Mouse (Mus musculus) neural tube, embryonic 14.5 days (tissue): ENCODE results near the gene Tecr. TPM values are rescaled to one million over a fixed set of nuclear protein-coding genes. Genes with fewer than 3 reads are reported as not detected.
A peak's percentile ranks its signal among the peaks of the same experiment; 100 is the strongest.

Source experiments
- ATAC-seq: fragments of 200-750 bp; cut with Nextera tagmentation; 2 replicates; pipeline ENCODE4 v1.8.0; 2017; ENCODE audit warnings: low read depth, mild to moderate bottlenecking, moderate TSS enrichment, moderate library complexity
- H3K27ac ChIP-seq: fragments of 300-500 bp; sonication (generic); 2 replicates; pipeline ENCODE4 v1.5.1; 2014; ENCODE audit warnings: low read depth, mild to moderate bottlenecking, control low read depth, low read length, moderate library complexity, mixed read lengths
- H3K27me3 ChIP-seq: fragments of 300-500 bp; sonication (generic); 2 replicates; pipeline ENCODE4 v1.6.1; 2014; ENCODE audit warnings: low read length; ENCODE audit not compliant: control insufficient read depth, insufficient read depth
- H3K36me3 ChIP-seq: fragments of 300-500 bp; sonication (generic); 2 replicates; pipeline ENCODE4 v1.6.1; 2014; ENCODE audit warnings: low read length, mixed read lengths; ENCODE audit not compliant: control insufficient read depth, insufficient read depth
- H3K4me1 ChIP-seq: fragments of 300-500 bp; sonication (generic); 2 replicates; pipeline ENCODE4 v1.6.1; 2014; ENCODE audit warnings: low read length; ENCODE audit not compliant: control insufficient read depth, insufficient read depth
- H3K4me2 ChIP-seq: fragments of 300-500 bp; sonication (generic); 2 replicates; pipeline ENCODE4 v1.6.1; 2014; ENCODE audit warnings: mild to moderate bottlenecking, low read depth, low read length, control low read depth
- H3K4me3 ChIP-seq: fragments of 300-500 bp; sonication (generic); 2 replicates; pipeline ENCODE4 v1.5.1; 2014; ENCODE audit warnings: low read depth, low read length, control low read depth, mixed read lengths
- H3K9ac ChIP-seq: fragments of 300-500 bp; sonication (generic); replicated peaks from 2 replicates; pipeline ENCODE4 v1.6.1; 2014; ENCODE audit warnings: low read depth, mild to moderate bottlenecking, control low read depth, low read length, mixed read lengths
- H3K9me3 ChIP-seq: fragments of 300-500 bp; sonication (generic); 2 replicates; pipeline ENCODE4 v1.6.1; 2016; ENCODE audit warnings: low read length; ENCODE audit not compliant: control insufficient read depth
- WGBS: fragments of 180-500 bp; shearing (Covaris S2); extraction: QIAGEN DNeasy Blood & Tissue Kit; methylation state at CpG from one replicate; pipeline ENCODE4 v1.1.7; 2014; 5-methylcytosine and 5-hydroxymethylcytosine counted together
- polyA plus RNA-seq: library from polyadenylated mRNA; unstranded; fragments of >200 nt; fragmentation: Nextera tagmentation; extraction: Ambion mirVana; gene quantifications from 2 replicates; pipeline ENCODE4 v1.2.1, GENCODE M21; 2014

The Tecr gene
- polyA plus RNA-seq, 1 experiment from 2014 or later: 1,754 TPM

DNA sequence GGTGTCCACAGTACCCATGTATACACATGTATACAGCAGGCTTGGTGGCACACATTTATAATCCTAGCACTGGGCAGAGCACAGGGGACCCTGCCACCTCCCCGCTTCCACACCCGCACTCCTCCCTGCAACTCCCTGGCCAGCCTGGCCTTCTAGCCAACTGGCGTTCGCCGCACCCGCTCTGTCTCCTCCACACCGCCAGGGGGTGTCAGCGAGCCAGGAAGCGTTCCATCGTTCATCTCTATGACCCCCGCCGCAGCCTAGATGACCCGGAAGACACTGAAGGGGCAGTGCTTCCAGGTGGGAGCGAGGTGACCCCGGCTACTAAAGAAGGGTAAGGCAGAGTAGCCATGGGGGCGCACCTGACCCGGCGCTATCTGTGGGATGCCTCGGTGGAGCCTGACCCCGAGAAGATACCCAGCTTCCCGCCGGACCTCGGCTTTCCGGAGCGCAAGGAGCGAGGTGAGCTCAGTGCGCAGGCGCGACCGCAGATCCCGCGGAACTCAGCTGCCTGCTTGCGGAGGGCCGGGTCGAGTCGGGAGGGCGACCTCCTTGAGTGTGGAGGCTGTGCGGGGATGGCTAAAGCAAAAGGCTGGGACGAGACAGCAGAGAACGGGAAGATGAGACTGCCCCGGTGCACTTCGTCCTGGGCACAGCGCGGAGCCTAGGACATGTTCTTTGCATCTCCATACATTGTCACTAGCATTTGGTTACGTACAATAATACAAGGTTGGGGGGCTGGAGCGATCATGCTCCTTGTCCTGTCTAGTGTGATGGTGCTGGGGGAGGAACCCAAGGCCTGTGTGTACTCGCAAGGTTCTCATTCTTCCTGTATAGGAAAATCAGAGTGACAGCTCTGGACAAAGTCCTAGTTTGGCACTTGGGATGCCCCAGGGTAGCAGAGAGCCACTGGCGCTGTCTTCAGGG, 41.0 kb downstream of the Tecr start, which contains the start of gene Ndufb7:
TSS of gene Ndufb7 (plus strand) at position 203 of the 927 bp plus-strand sequence.
- Histone ChIP-seq H3K4me3 (peak within 1 kb of the TSS; percentile 61), H3K4me1 (peaks cover 13% of the 10 kb centered on the region; the same call in 1 of the 2 replicates), H3K9ac (peak within 1 kb of the TSS; percentile 75), H3K9me3 (no peaks in the 10 kb centered on the region), H3K27me3 (no peaks in the 10 kb centered on the region), H3K4me2 (peak within 1 kb of the TSS; percentile 92), H3K27ac (peak within 1 kb of the TSS; percentile 46; the same call in 1 of the 2 replicates), H3K36me3 (peaks cover 5% of the 10 kb centered on the region; the same call in 1 of the 2 replicates)
- under 1% methylated on average over 48 of the region's 48 CpGs for WGBS
- ATAC-seq: peak; percentile 87

DNA sequence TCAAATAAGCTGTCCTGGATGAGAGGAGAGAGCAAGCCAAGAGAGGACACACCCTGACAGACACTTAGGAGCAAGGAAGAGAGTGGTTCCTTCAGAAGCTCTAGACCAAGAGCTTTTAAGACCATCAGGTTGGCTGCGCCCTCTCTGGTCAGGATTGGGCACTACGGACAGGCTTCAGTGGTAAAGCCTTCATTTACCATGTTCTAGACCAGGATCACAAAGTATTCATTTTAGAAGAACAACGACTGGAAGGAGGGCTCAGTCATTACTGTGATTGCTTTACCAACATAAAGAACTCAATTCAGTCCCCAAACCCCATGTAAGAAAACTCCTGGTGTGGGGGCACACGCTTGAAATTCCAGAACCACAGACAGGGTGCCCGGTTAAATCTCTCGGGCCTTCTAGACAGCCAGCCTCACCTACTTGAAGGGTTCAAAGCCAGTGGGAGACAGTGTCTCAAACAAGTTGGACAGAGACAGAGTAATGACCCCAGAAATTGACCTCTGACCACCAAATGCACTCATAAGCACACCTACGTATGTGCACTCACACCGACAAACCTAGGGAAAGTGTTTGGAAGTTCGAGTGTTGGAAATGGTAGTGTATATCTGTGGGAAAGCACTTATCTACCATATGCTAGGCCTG, 41.9 kb downstream of the Tecr start:
- Histone ChIP-seq H3K9ac (no peak overlapping the region), H3K27ac (no peak overlapping the region), H3K4me1 (peaks cover 13% of the 10 kb centered on the region; the same call in 1 of the 2 replicates), H3K36me3 (0 out of 2 replicates have a peak, but pooled peaks cover 4% of the 10 kb centered on the region), H3K4me3 (peak overlapping the region; percentile 61; the same call in 1 of the 2 replicates), H3K4me2 (no peak overlapping the region; the same call in 1 of the 2 replicates), H3K27me3 (no peaks in the 10 kb centered on the region), H3K9me3 (no peaks in the 10 kb centered on the region)
- ATAC-seq: peak; percentile 26
- WGBS: 75% methylated on average over 9 of the region's 9 CpGs

DNA sequence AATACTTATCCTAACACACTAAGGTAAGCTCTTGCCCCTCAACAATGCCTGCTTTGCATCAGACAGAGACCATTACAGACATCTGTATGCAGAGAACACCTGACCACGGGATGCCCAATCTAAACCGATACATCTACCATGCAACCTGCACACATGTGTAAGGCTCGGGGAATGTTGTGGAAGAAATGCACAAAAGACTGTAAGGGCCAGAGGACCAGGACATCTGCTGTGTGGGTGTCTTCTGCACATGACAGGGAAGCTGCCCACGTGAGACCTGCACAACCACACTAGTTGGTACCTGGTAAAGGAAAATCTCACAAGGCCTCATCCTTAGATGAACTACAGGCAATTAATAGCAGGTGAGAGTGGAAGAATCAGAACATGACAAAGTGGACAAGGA, 44.5 kb downstream of the Tecr start:
- Histone ChIP-seq H3K36me3 (no peaks in the 10 kb centered on the region), H3K27me3 (no peaks in the 10 kb centered on the region), H3K4me1 (peaks cover 12% of the 10 kb centered on the region; the same call in 1 of the 2 replicates), H3K4me2 (no peak overlapping the region), H3K4me3 (no peak overlapping the region), H3K27ac (no peak overlapping the region), H3K9me3 (no peaks in the 10 kb centered on the region), H3K9ac (no peak overlapping the region)
- WGBS: 75% methylated on average over 4 of the region's 4 CpGs
- no peak for ATAC-seq

DNA sequence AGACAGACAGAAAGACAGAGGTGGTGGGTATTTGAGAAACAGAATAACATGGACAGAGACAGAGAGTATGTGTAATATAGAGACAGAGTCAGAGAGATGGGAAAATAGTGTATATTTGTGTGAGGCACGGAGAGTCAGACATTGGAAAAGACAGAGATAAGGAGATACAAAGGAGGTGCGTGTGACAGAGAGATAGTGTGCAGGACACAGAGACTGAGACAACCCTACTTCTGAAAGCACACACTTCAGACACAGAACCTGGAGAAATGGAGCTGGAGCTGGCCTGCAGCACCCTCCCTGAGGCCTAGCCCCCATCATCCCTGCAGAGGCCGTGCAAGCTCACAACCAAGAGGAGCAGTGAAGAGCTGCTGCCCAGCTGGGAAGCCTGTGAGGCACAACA, 45.1 kb downstream of the Tecr start:
- Histone ChIP-seq H3K9me3 (no peaks in the 10 kb centered on the region), H3K4me3 (no peak overlapping the region), H3K4me2 (no peak overlapping the region), H3K27me3 (no peaks in the 10 kb centered on the region), H3K36me3 (no peaks in the 10 kb centered on the region), H3K27ac (no peak overlapping the region), H3K9ac (no peak overlapping the region), H3K4me1 (peaks cover 6% of the 10 kb centered on the region; the same call in 1 of the 2 replicates)
- no peak for ATAC-seq
- WGBS: 85% methylated on average over 3 of the region's 3 CpGs

GRCm38 (mm10) chr8:83535736-83536135, 72.0 kb downstream of the Tecr start, which contains the start of gene Olfr370:
TSS of gene Olfr370 (plus strand) at chr8:83535780.
- 72% methylated on average over 3 of the region's 3 CpGs for WGBS

GRCm38 (mm10) chr8:83534802-83535201, 73.0 kb downstream of the Tecr start:
- Histone ChIP-seq H3K27me3 (no peaks in the 10 kb centered on the region), H3K4me1 (no peaks in the 10 kb centered on the region), H3K9me3 (no peaks in the 10 kb centered on the region), H3K27ac (no peak overlapping the region), H3K4me2 (no peak overlapping the region), H3K36me3 (no peaks in the 10 kb centered on the region), H3K4me3 (no peak overlapping the region), H3K9ac (no peak overlapping the region)
- WGBS: 91% methylated on average over 2 of the region's 2 CpGs
- no peak for ATAC-seq

More at GRCm38 (mm10) chr8:83535736-83536135, 72.0 kb downstream of the Tecr start, which contains the start of gene Olfr370:
- Histone ChIP-seq H3K27ac (no peak within 1 kb of the TSS), H3K9me3 (no peaks in the 10 kb centered on the region), H3K4me1 (no peaks in the 10 kb centered on the region), H3K27me3 (no peaks in the 10 kb centered on the region), H3K4me3 (no peak within 1 kb of the TSS), H3K36me3 (no peaks in the 10 kb centered on the region), H3K9ac (no peak within 1 kb of the TSS), H3K4me2 (no peak within 1 kb of the TSS)
- no peak for ATAC-seq

Other genes with a start within 250 kb of the Tecr start
- gene Clgn, start 218.1 kb downstream of the Tecr start, polyA plus RNA-seq: 15.6 and 17.9 TPM in 2 replicates
- 269 and 301 TPM in 2 replicates for gene Scoc, start 149.6 kb downstream of the Tecr start, polyA plus RNA-seq
- not detected in 2 replicates for gene Olfr370, start 72.2 kb downstream of the Tecr start, polyA plus RNA-seq
- 348 and 353 TPM in 2 replicates for gene Ndufb7, start 41.3 kb downstream of the Tecr start, polyA plus RNA-seq
- 54.3 and 55.2 TPM in 2 replicates for gene Dnajb1, start 222 bp upstream of the Tecr start, polyA plus RNA-seq
- gene Gipc1, start 44.7 kb upstream of the Tecr start, polyA plus RNA-seq: 90.2 and 104 TPM in 2 replicates
- 0.71 and 1.4 TPM in 2 replicates for gene Ptger1, start 58.7 kb upstream of the Tecr start, polyA plus RNA-seq
- gene Pkn1, start 91.2 kb upstream of the Tecr start, polyA plus RNA-seq: 25.1 and 27.7 TPM in 2 replicates
- 82.6 and 83.3 TPM in 2 replicates for gene Ddx39, start 107.2 kb upstream of the Tecr start, polyA plus RNA-seq
- 8.8 and 13.5 TPM in 2 replicates for gene Adgre5, start 133.4 kb upstream of the Tecr start, polyA plus RNA-seq